In genomic region chr10:77886007-77886747, GRCm38 (mm10) we compare ENCODE assay signal across 15 mouse cellular contexts. TPM values are rescaled to one million over a fixed set of nuclear protein-coding genes. Genes with fewer than 3 reads are reported as not detected.
DNase-seq lines count a peak whose midpoint lies in the region; ATAC-seq and TF ChIP-seq lines count a peak whose summit lies in the region.
"Had no signal": no experiment of that assay in that cellular context is flagged by ENCODE, and none has a peak within 500 bp of the region (broad histone marks: within the 10 kb centered on the region; RNA-seq: fewer than 3 reads in every experiment).

No protein-coding gene starts in this region.

- TF ChIP-seq CTCF in liver, embryonic 14.5 days (IDR thresholded peaks at IDR 0.05; ENCODE audit: low read depth) = 0 out of 2 replicates have a peak, but pooled peaks have one; percentile 12
- peak; percentile 37 for TF ChIP-seq CTCF in liver, postnatal 0 days (IDR thresholded peaks at IDR 0.05; ENCODE audit: low read depth)

- H3K4me3 ChIP-seq in heart, embryonic 11.5 days (ENCODE audit: low read depth, low read length) = no peak overlapping the region
- H3K4me3 ChIP-seq in liver, embryonic 14.5 days (ENCODE audit: insufficient read depth in 1 of 2, low read depth in 2 of 2, low read length in 2 of 2) = no peak overlapping the region
- H3K4me3 ChIP-seq in liver, embryonic 12.5 days = no peak overlapping the region
- no peak overlapping the region for H3K4me3 ChIP-seq in liver, postnatal 0 days (ENCODE audit: low read depth, low read length)
- H3K4me3 ChIP-seq: limb, embryonic 12.5 days; stomach, embryonic 15.5 days had no signal

- peak; percentile 30 for DNase-seq in heart, postnatal 4 days
- DNase-seq in liver, embryonic 14.5 days (ENCODE audit: low read depth in 3 of 3, low spot score in 3 of 3) = no peak
- DNase-seq in adipocyte (ENCODE audit: low spot score) = peak; percentile 6
- DNase-seq in liver, postnatal 0 days = no peak
- no peak for DNase-seq in urinary bladder, postnatal 4 days (ENCODE audit: low spot score in 2 of 2)
- no peak for DNase-seq in heart, adult 8-10 months (ENCODE audit: low spot score)
- DNase-seq: thymus, postnatal 4 days had no signal

- no peak overlapping the region for H3K4me2 ChIP-seq in heart, embryonic 11.5 days
- H3K4me2 ChIP-seq in liver, embryonic 14.5 days (ENCODE audit: low read depth) = no peak overlapping the region
- no peak overlapping the region for H3K4me2 ChIP-seq in liver, embryonic 12.5 days
- no peak overlapping the region for H3K4me2 ChIP-seq in liver, postnatal 0 days (ENCODE audit: low read depth, low read length)
- H3K4me2 ChIP-seq: limb, embryonic 12.5 days; stomach, embryonic 15.5 days had no signal

- no peak for TF ChIP-seq EP300 in liver, embryonic 14.5 days (IDR thresholded peaks at IDR 0.05; ENCODE audit: low read depth)
- no peak for TF ChIP-seq EP300 in liver, postnatal 0 days (IDR thresholded peaks at IDR 0.05; ENCODE audit: low read depth)

- no peaks in the 10 kb centered on the region for H3K36me3 ChIP-seq in heart, embryonic 11.5 days (ENCODE audit: control insufficient read depth, insufficient read depth, low read length)
- H3K36me3 ChIP-seq in liver, embryonic 14.5 days (replicated peaks; ENCODE audit: control insufficient read depth, insufficient read depth, low read depth) = no peaks in the 10 kb centered on the region
- no peaks in the 10 kb centered on the region for H3K36me3 ChIP-seq in liver, embryonic 12.5 days
- no peaks in the 10 kb centered on the region for H3K36me3 ChIP-seq in liver, postnatal 0 days (replicated peaks; ENCODE audit: insufficient read depth, low read length)
- H3K36me3 ChIP-seq: limb, embryonic 12.5 days; stomach, embryonic 15.5 days had no signal

- H3K9me3 ChIP-seq in heart, embryonic 11.5 days (replicated peaks; ENCODE audit: control insufficient read depth, low read length) = no peaks in the 10 kb centered on the region; the same call in 1 of the 2 replicates
- no peaks in the 10 kb centered on the region for H3K9me3 ChIP-seq in liver, embryonic 14.5 days (ENCODE audit: control insufficient read depth, low read length)
- 0 out of 2 replicates have a peak, but pooled peaks cover 3% of the 10 kb centered on the region for H3K9me3 ChIP-seq in liver, embryonic 12.5 days (replicated peaks)
- H3K9me3 ChIP-seq in liver, postnatal 0 days (ENCODE audit: low read length) = no peaks in the 10 kb centered on the region
- H3K9me3 ChIP-seq: stomach, embryonic 15.5 days had no signal

- no peak for ATAC-seq in heart, embryonic 11.5 days (replicated peaks; ENCODE audit: insufficient number of reproducible peaks, low FRiP score, low TSS enrichment)
- no peak for ATAC-seq in liver, embryonic 14.5 days (ENCODE audit: insufficient read depth)
- no peak for ATAC-seq in liver, embryonic 12.5 days
- ATAC-seq in liver, postnatal 0 days = no peak

- H3K4me1 ChIP-seq in heart, embryonic 11.5 days (ENCODE audit: control insufficient read depth, insufficient read depth, low read length) = no peaks in the 10 kb centered on the region
- no peaks in the 10 kb centered on the region for H3K4me1 ChIP-seq in liver, embryonic 14.5 days (replicated peaks; ENCODE audit: control insufficient read depth in 2 of 2, insufficient read depth in 2 of 2, low read length in 1 of 2)
- no peaks in the 10 kb centered on the region for H3K4me1 ChIP-seq in liver, embryonic 12.5 days
- H3K4me1 ChIP-seq in liver, postnatal 0 days (ENCODE audit: insufficient read depth) = no peaks in the 10 kb centered on the region
- H3K4me1 ChIP-seq: limb, embryonic 12.5 days; stomach, embryonic 15.5 days had no signal

- no peak overlapping the region for H3K9ac ChIP-seq in heart, embryonic 11.5 days (ENCODE audit: low read depth, low read length)
- H3K9ac ChIP-seq in liver, embryonic 14.5 days (replicated peaks) = no peak overlapping the region
- H3K9ac ChIP-seq in liver, embryonic 12.5 days = no peak overlapping the region
- H3K9ac ChIP-seq in liver, postnatal 0 days (replicated peaks) = no peak overlapping the region
- H3K9ac ChIP-seq: limb, embryonic 12.5 days; stomach, embryonic 15.5 days had no signal

- WGBS in heart, embryonic 11.5 days (ENCODE audit: insufficient replicate concordance) = 45% methylated on average over 12 of the region's 12 CpGs
- 35% methylated on average over 12 of the region's 12 CpGs for WGBS in liver, embryonic 14.5 days (ENCODE audit: insufficient replicate concordance)
- WGBS in liver, embryonic 12.5 days (ENCODE audit: insufficient replicate concordance) = 44% methylated on average over 12 of the region's 12 CpGs
- 45% methylated on average over 12 of the region's 12 CpGs for WGBS in liver, postnatal 0 days (ENCODE audit: insufficient replicate concordance)

- peaks cover 4% of the 10 kb centered on the region; the same call in 1 of the 2 replicates for H3K27me3 ChIP-seq in heart, embryonic 11.5 days (ENCODE audit: control insufficient read depth, insufficient read depth, low read length)
- H3K27me3 ChIP-seq in liver, embryonic 14.5 days (ENCODE audit: control insufficient read depth, insufficient read depth, low read length) = no peaks in the 10 kb centered on the region
- H3K27me3 ChIP-seq in liver, embryonic 12.5 days (replicated peaks) = 0 out of 2 replicates have a peak, but pooled peaks cover 9% of the 10 kb centered on the region
- no peaks in the 10 kb centered on the region for H3K27me3 ChIP-seq in liver, postnatal 0 days (ENCODE audit: insufficient read depth, low read length)
- H3K27me3 ChIP-seq: limb, embryonic 12.5 days; stomach, embryonic 15.5 days had no signal

- no peak overlapping the region for H3K27ac ChIP-seq in heart, embryonic 11.5 days (ENCODE audit: low read depth, low read length)
- H3K27ac ChIP-seq in liver, embryonic 14.5 days = no peak overlapping the region
- H3K27ac ChIP-seq in liver, embryonic 12.5 days = no peak overlapping the region
- H3K27ac ChIP-seq in liver, postnatal 0 days (ENCODE audit: low read depth) = no peak overlapping the region
- H3K27ac ChIP-seq: limb, embryonic 12.5 days; stomach, embryonic 15.5 days had no signal

RNA-seq across cellular contexts. Expression of gene Lrrc3, which starts 16.2 kb away (rescaled TPM):
- 1 to 10 TPM; 1.6 to 1.8 TPM for total RNA-seq in heart, postnatal 4 days (2021)
- 1.5 and 1.8 TPM in 2 replicates for polyA plus RNA-seq in heart, embryonic 11.5 days (2014; fragmentation: Nextera tagmentation; extraction: Ambion mirVana)
- 6.7 and 8.4 TPM in 2 replicates for polyA plus RNA-seq in liver, embryonic 14.5 days (2012; rRNA removed)
- polyA plus RNA-seq in liver, embryonic 14.5 days (2014; fragmentation: Nextera tagmentation; extraction: Ambion mirVana) = 8.0 and 8.9 TPM in 2 replicates
- polyA plus RNA-seq in liver, embryonic 12.5 days (2016; fragmentation: Nextera tagmentation; extraction: Ambion mirVana) = 8.5 and 8.7 TPM in 2 replicates
- 24.4 and 26.6 TPM in 2 replicates for polyA plus RNA-seq in liver, postnatal 0 days (2015; fragmentation: Nextera tagmentation; extraction: Ambion mirVana)
- 1 to 10 TPM in 2 of 4 experiments, under 1 TPM in 2; 0.63 to 1.2 (median 0.92) TPM for total RNA-seq in heart, adult 8-10 months (2022)
- total RNA-seq: hematopoietic stem cell, adult 5-6 weeks had no signal

RNA-seq across cellular contexts. Expression of gene Gm3285, which starts 24.4 kb away (rescaled TPM):
- not detected for total RNA-seq in heart, postnatal 4 days (2021)
- not detected in 2 replicates for polyA plus RNA-seq in heart, embryonic 11.5 days (2014; fragmentation: Nextera tagmentation; extraction: Ambion mirVana)
- polyA plus RNA-seq in liver, embryonic 14.5 days (2012; rRNA removed) = not detected in 2 replicates
- not detected in 2 replicates for polyA plus RNA-seq in liver, embryonic 14.5 days (2014; fragmentation: Nextera tagmentation; extraction: Ambion mirVana)
- not detected in 2 replicates for polyA plus RNA-seq in liver, embryonic 12.5 days (2016; fragmentation: Nextera tagmentation; extraction: Ambion mirVana)
- polyA plus RNA-seq in liver, postnatal 0 days (2015; fragmentation: Nextera tagmentation; extraction: Ambion mirVana) = not detected in 2 replicates
- not detected for total RNA-seq in heart, adult 8-10 months (2022)
- total RNA-seq: hematopoietic stem cell, adult 5-6 weeks; layer of hippocampus, adult 18-20 months had no signal
- polyA plus RNA-seq: forebrain, embryonic 11.5 days; gonadal fat pad, adult 2 months; limb, embryonic 12.5 days; stomach, embryonic 15.5 days had no signal

RNA-seq across cellular contexts. Expression of gene Gm10318, which starts 33.5 kb away (rescaled TPM):
- total RNA-seq in heart, postnatal 4 days (2021) = not detected
- not detected in 2 replicates for polyA plus RNA-seq in heart, embryonic 11.5 days (2014; fragmentation: Nextera tagmentation; extraction: Ambion mirVana)
- not detected in 2 replicates for polyA plus RNA-seq in liver, embryonic 14.5 days (2012; rRNA removed)
- not detected in 2 replicates for polyA plus RNA-seq in liver, embryonic 14.5 days (2014; fragmentation: Nextera tagmentation; extraction: Ambion mirVana)
- not detected in 2 replicates for polyA plus RNA-seq in liver, embryonic 12.5 days (2016; fragmentation: Nextera tagmentation; extraction: Ambion mirVana)
- polyA plus RNA-seq in liver, postnatal 0 days (2015; fragmentation: Nextera tagmentation; extraction: Ambion mirVana) = not detected in 2 replicates
- total RNA-seq in heart, adult 8-10 months (2022) = not detected
- total RNA-seq: hematopoietic stem cell, adult 5-6 weeks; layer of hippocampus, adult 18-20 months had no signal
- polyA plus RNA-seq: forebrain, embryonic 11.5 days; gonadal fat pad, adult 2 months; limb, embryonic 12.5 days; stomach, embryonic 15.5 days had no signal

RNA-seq across cellular contexts. Expression of gene Gm36176, which starts 39.6 kb away (rescaled TPM):
- not detected for total RNA-seq in heart, postnatal 4 days (2021)
- not detected in 2 replicates for polyA plus RNA-seq in heart, embryonic 11.5 days (2014; fragmentation: Nextera tagmentation; extraction: Ambion mirVana)
- not detected in 2 replicates for polyA plus RNA-seq in liver, embryonic 14.5 days (2012; rRNA removed)
- polyA plus RNA-seq in liver, embryonic 14.5 days (2014; fragmentation: Nextera tagmentation; extraction: Ambion mirVana) = not detected in 2 replicates
- polyA plus RNA-seq in liver, embryonic 12.5 days (2016; fragmentation: Nextera tagmentation; extraction: Ambion mirVana) = not detected in 2 replicates
- not detected in 2 replicates for polyA plus RNA-seq in liver, postnatal 0 days (2015; fragmentation: Nextera tagmentation; extraction: Ambion mirVana)
- not detected for total RNA-seq in heart, adult 8-10 months (2022)
- total RNA-seq: hematopoietic stem cell, adult 5-6 weeks; layer of hippocampus, adult 18-20 months had no signal
- polyA plus RNA-seq: forebrain, embryonic 11.5 days; gonadal fat pad, adult 2 months; limb, embryonic 12.5 days; stomach, embryonic 15.5 days had no signal

RNA-seq across cellular contexts. Expression of gene Krtap10-10, which starts 50.4 kb away (rescaled TPM):
- total RNA-seq in heart, postnatal 4 days (2021) = not detected
- not detected in 2 replicates for polyA plus RNA-seq in heart, embryonic 11.5 days (2014; fragmentation: Nextera tagmentation; extraction: Ambion mirVana)
- not detected in 2 replicates for polyA plus RNA-seq in liver, embryonic 14.5 days (2012; rRNA removed)
- not detected in 2 replicates for polyA plus RNA-seq in liver, embryonic 14.5 days (2014; fragmentation: Nextera tagmentation; extraction: Ambion mirVana)
- polyA plus RNA-seq in liver, embryonic 12.5 days (2016; fragmentation: Nextera tagmentation; extraction: Ambion mirVana) = not detected in 2 replicates
- not detected in 2 replicates for polyA plus RNA-seq in liver, postnatal 0 days (2015; fragmentation: Nextera tagmentation; extraction: Ambion mirVana)
- total RNA-seq in heart, adult 8-10 months (2022) = not detected
- total RNA-seq: hematopoietic stem cell, adult 5-6 weeks; layer of hippocampus, adult 18-20 months had no signal
- polyA plus RNA-seq: forebrain, embryonic 11.5 days; limb, embryonic 12.5 days; stomach, embryonic 15.5 days had no signal

Comparison
In these comparisons a context has a peak if more than half of its experiments do, and no peak if none do; other contexts are left out.
1. DNase-seq: peak in heart, postnatal 4 days (single experiment) and adipocyte (single experiment); none in liver, embryonic 14.5 days (0 of 3), liver, postnatal 0 days (single experiment), urinary bladder, postnatal 4 days (0 of 2) and heart, adult 8-10 months (single experiment).